14 mouse cellular contexts compared by ENCODE assay signal in genomic region chr11:68906461-68906790, GRCm38 (mm10). TPM values are rescaled to one million over a fixed set of nuclear protein-coding genes. Genes with fewer than 3 reads are reported as not detected.
DNase-seq lines count a peak whose midpoint lies in the region; ATAC-seq and TF ChIP-seq lines count a peak whose summit lies in the region.
"Had no signal": no experiment of that assay in that cellular context is flagged by ENCODE, and none has a peak within 500 bp of the region (broad histone marks: within the 10 kb centered on the region; RNA-seq: fewer than 3 reads in every experiment).

No protein-coding gene starts in this region.

- DNase-seq in cerebellum, adult 9-10 months: peak; percentile 16
- no peak for DNase-seq in cerebellum, adult 2 months
- DNase-seq in limb, embryonic 10.5 days (ENCODE audit: low spot score): no peak
- peak; percentile 67 for DNase-seq in NIH3T3 (ENCODE audit: low read depth)
- no peak for DNase-seq in layer of hippocampus, postnatal 10 days (ENCODE audit: low spot score in 2 of 2)
- DNase-seq in yolk sac, embryonic 10.5 days (ENCODE audit: low spot score): no peak
- DNase-seq: forebrain, postnatal 0 days had no signal

- no peak for TF ChIP-seq POLR2A in cerebellum, adult 2 months (IDR thresholded peaks at IDR 0.05; ENCODE audit: borderline replicate concordance, insufficient read depth, low read length)

- no peak overlapping the region for H3K27ac ChIP-seq in cerebellum, adult 2 months (ENCODE audit: insufficient read depth, low read length)
- peak overlapping the region; percentile 25; the same call in 1 of the 2 replicates for H3K27ac ChIP-seq in limb, embryonic 12.5 days
- no peak overlapping the region for H3K27ac ChIP-seq in limb, embryonic 10.5 days
- H3K27ac ChIP-seq in kidney, embryonic 16.5 days (ENCODE audit: low read length): peak overlapping the region; percentile 26; the same call in 1 of the 2 replicates
- H3K27ac ChIP-seq: layer of hippocampus, adult 2 months had no signal

- H3K4me3 ChIP-seq in cerebellum, adult 2 months (replicated peaks; ENCODE audit: insufficient read depth, low read depth, low read length): no peak overlapping the region
- H3K4me3 ChIP-seq in limb, embryonic 12.5 days (replicated peaks): no peak overlapping the region
- no peak overlapping the region for H3K4me3 ChIP-seq in limb, embryonic 10.5 days
- no peak overlapping the region for H3K4me3 ChIP-seq in kidney, embryonic 16.5 days (ENCODE audit: low read length)
- H3K4me3 ChIP-seq: heart, embryonic 12.5 days; layer of hippocampus, adult 2 months had no signal

- H3K9me3 ChIP-seq in limb, embryonic 12.5 days: no peaks in the 10 kb centered on the region
- no peaks in the 10 kb centered on the region for H3K9me3 ChIP-seq in limb, embryonic 10.5 days (replicated peaks)
- no peaks in the 10 kb centered on the region for H3K9me3 ChIP-seq in kidney, embryonic 16.5 days (ENCODE audit: low read length)
- H3K9me3 ChIP-seq: heart, embryonic 12.5 days had no signal

- no peak for TF ChIP-seq CTCF in cerebellum, adult 2 months (IDR thresholded peaks at IDR 0.05; ENCODE audit: borderline replicate concordance, insufficient read depth, low read depth, low read length)

- H3K9ac ChIP-seq in limb, embryonic 12.5 days (replicated peaks): no peak overlapping the region
- H3K9ac ChIP-seq in kidney, embryonic 16.5 days (replicated peaks; ENCODE audit: low read length): no peak overlapping the region
- H3K9ac ChIP-seq: forebrain, postnatal 0 days; heart, embryonic 12.5 days had no signal

- no peak overlapping the region for H3K4me2 ChIP-seq in limb, embryonic 12.5 days
- no peak overlapping the region for H3K4me2 ChIP-seq in kidney, embryonic 16.5 days (replicated peaks; ENCODE audit: low read depth, low read length)
- H3K4me2 ChIP-seq: heart, embryonic 12.5 days; liver, embryonic 11.5 days had no signal

- no peak for ATAC-seq in limb, embryonic 12.5 days (ENCODE audit: insufficient number of reproducible peaks, insufficient read depth, low FRiP score, low TSS enrichment, low read depth)
- 0 out of 2 replicates have a peak, but pooled peaks have one; percentile 17 for ATAC-seq in kidney, embryonic 16.5 days (ENCODE audit: low FRiP score, low TSS enrichment)
- ATAC-seq: forebrain, postnatal 0 days; Patski had no signal

- WGBS in cerebellum, adult 2 months: 22% methylated on average over 4 of the region's 4 CpGs
- WGBS in limb, embryonic 12.5 days: 85% methylated on average over 4 of the region's 4 CpGs
- 92% methylated on average over 4 of the region's 4 CpGs for WGBS in limb, embryonic 10.5 days
- WGBS in kidney, embryonic 16.5 days: 60% methylated on average over 4 of the region's 4 CpGs

- no peaks in the 10 kb centered on the region; the same call in 1 of the 2 replicates for H3K4me1 ChIP-seq in cerebellum, adult 2 months (ENCODE audit: control insufficient read depth, insufficient read depth, low read length)
- peaks cover 11% of the 10 kb centered on the region for H3K4me1 ChIP-seq in limb, embryonic 12.5 days (replicated peaks)
- H3K4me1 ChIP-seq in limb, embryonic 10.5 days: peaks cover 19% of the 10 kb centered on the region; the same call in 1 of the 2 replicates
- peaks cover 14% of the 10 kb centered on the region for H3K4me1 ChIP-seq in kidney, embryonic 16.5 days (ENCODE audit: insufficient read depth, low read length)

- peaks cover 51% of the 10 kb centered on the region for H3K36me3 ChIP-seq in limb, embryonic 12.5 days
- peaks cover 53% of the 10 kb centered on the region for H3K36me3 ChIP-seq in limb, embryonic 10.5 days
- peaks cover 39% of the 10 kb centered on the region for H3K36me3 ChIP-seq in kidney, embryonic 16.5 days (ENCODE audit: insufficient read depth, low read length)

- H3K27me3 ChIP-seq in cerebellum, adult 2 months (ENCODE audit: control insufficient read depth, insufficient read depth, low read length): no peaks in the 10 kb centered on the region
- no peaks in the 10 kb centered on the region for H3K27me3 ChIP-seq in limb, embryonic 12.5 days
- no peaks in the 10 kb centered on the region for H3K27me3 ChIP-seq in limb, embryonic 10.5 days (ENCODE audit: low read depth, poor library complexity, severe bottlenecking)
- no peaks in the 10 kb centered on the region for H3K27me3 ChIP-seq in kidney, embryonic 16.5 days (ENCODE audit: insufficient read depth, low read length)
- H3K27me3 ChIP-seq: heart, embryonic 12.5 days; Patski had no signal

RNA-seq across cellular contexts. Expression of gene Rpl26, which starts 5.0 kb away (rescaled TPM):
- 1,554 and 1,707 TPM in 2 replicates for polyA plus RNA-seq in cerebellum, adult 2 months (2012; rRNA removed)
- polyA plus RNA-seq in limb, embryonic 12.5 days (2016; fragmentation: Nextera tagmentation; extraction: Ambion mirVana): 1,086 and 1,101 TPM in 2 replicates
- 1,058 and 1,266 TPM in 2 replicates for polyA plus RNA-seq in limb, embryonic 10.5 days (2016; fragmentation: Nextera tagmentation; extraction: Ambion mirVana)
- polyA plus RNA-seq in kidney, embryonic 16.5 days (2015; fragmentation: Nextera tagmentation; extraction: Ambion mirVana): 897 and 905 TPM in 2 replicates
- total RNA-seq in layer of hippocampus, postnatal 10 days (2021): 100 to 1,000 TPM; 734 to 739 TPM

RNA-seq across cellular contexts. Expression of gene Rnf222, which starts 18.1 kb away (rescaled TPM):
- 0.05 TPM in 1 of 2 replicates, not detected in the other for polyA plus RNA-seq in cerebellum, adult 2 months (2012; rRNA removed)
- polyA plus RNA-seq in limb, embryonic 12.5 days (2016; fragmentation: Nextera tagmentation; extraction: Ambion mirVana): 0.05 TPM in 1 of 2 replicates, not detected in the other
- 0.04 and 0.09 TPM in 2 replicates for polyA plus RNA-seq in limb, embryonic 10.5 days (2016; fragmentation: Nextera tagmentation; extraction: Ambion mirVana)
- 0.05 and 0.17 TPM in 2 replicates for polyA plus RNA-seq in kidney, embryonic 16.5 days (2015; fragmentation: Nextera tagmentation; extraction: Ambion mirVana)
- total RNA-seq in layer of hippocampus, postnatal 10 days (2021): not detected
- total RNA-seq: layer of hippocampus, adult 2 months; monocyte, adult 5-6 weeks had no signal
- polyA plus RNA-seq: forebrain, postnatal 0 days; Patski had no signal

RNA-seq across cellular contexts. Expression of gene Odf4, which starts 20.5 kb away (rescaled TPM):
- 1.0 and 1.1 TPM in 2 replicates for polyA plus RNA-seq in cerebellum, adult 2 months (2012; rRNA removed)
- polyA plus RNA-seq in limb, embryonic 12.5 days (2016; fragmentation: Nextera tagmentation; extraction: Ambion mirVana): not detected in 2 replicates
- polyA plus RNA-seq in limb, embryonic 10.5 days (2016; fragmentation: Nextera tagmentation; extraction: Ambion mirVana): not detected in 2 replicates
- polyA plus RNA-seq in kidney, embryonic 16.5 days (2015; fragmentation: Nextera tagmentation; extraction: Ambion mirVana): not detected in 2 replicates
- under 1 TPM; 0.45 to 0.62 TPM for total RNA-seq in layer of hippocampus, postnatal 10 days (2021)
- total RNA-seq: layer of hippocampus, adult 2 months; monocyte, adult 5-6 weeks had no signal
- polyA plus RNA-seq: heart, embryonic 12.5 days; liver, embryonic 11.5 days; Patski had no signal

RNA-seq across cellular contexts. Expression of gene Ndel1, which starts 34.8 kb away (rescaled TPM):
- polyA plus RNA-seq in cerebellum, adult 2 months (2012; rRNA removed): 91.1 and 103 TPM in 2 replicates
- polyA plus RNA-seq in limb, embryonic 12.5 days (2016; fragmentation: Nextera tagmentation; extraction: Ambion mirVana): 69.5 and 74.7 TPM in 2 replicates
- 52.6 and 61.8 TPM in 2 replicates for polyA plus RNA-seq in limb, embryonic 10.5 days (2016; fragmentation: Nextera tagmentation; extraction: Ambion mirVana)
- polyA plus RNA-seq in kidney, embryonic 16.5 days (2015; fragmentation: Nextera tagmentation; extraction: Ambion mirVana): 90.9 and 96.3 TPM in 2 replicates
- total RNA-seq in layer of hippocampus, postnatal 10 days (2021): 10 to 100 TPM; 82.4 to 87.0 TPM

RNA-seq across cellular contexts. Expression of gene Arhgef15, which starts 50.9 kb away (rescaled TPM):
- polyA plus RNA-seq in cerebellum, adult 2 months (2012; rRNA removed): 33.0 and 34.7 TPM in 2 replicates
- polyA plus RNA-seq in limb, embryonic 12.5 days (2016; fragmentation: Nextera tagmentation; extraction: Ambion mirVana): 6.1 and 7.0 TPM in 2 replicates
- 8.0 and 9.0 TPM in 2 replicates for polyA plus RNA-seq in limb, embryonic 10.5 days (2016; fragmentation: Nextera tagmentation; extraction: Ambion mirVana)
- polyA plus RNA-seq in kidney, embryonic 16.5 days (2015; fragmentation: Nextera tagmentation; extraction: Ambion mirVana): 20.0 and 23.0 TPM in 2 replicates
- 10 to 100 TPM; 12.2 to 17.4 TPM for total RNA-seq in layer of hippocampus, postnatal 10 days (2021)
- total RNA-seq: monocyte, adult 5-6 weeks had no signal

Comparison
In these comparisons a context has a peak if more than half of its experiments do, and no peak if none do; other contexts are left out.
1. DNase-seq: peak in cerebellum, adult 9-10 months (single experiment) and NIH3T3 (single experiment); none in cerebellum, adult 2 months (0 of 2), limb, embryonic 10.5 days (single experiment), layer of hippocampus, postnatal 10 days (0 of 2) and yolk sac, embryonic 10.5 days (single experiment).
2. H3K27ac ChIP-seq: peak in limb, embryonic 12.5 days (single experiment) and kidney, embryonic 16.5 days (single experiment); none in cerebellum, adult 2 months (single experiment) and limb, embryonic 10.5 days (single experiment).